Mouse (Mus musculus): ENCODE data around the gene Tank.

Gene Tank

GRCm38 (mm10) chr2:61580091-61580490, 1.7 kb downstream of the Tank start:
- DNase-seq (ENCODE audit: low read depth, low spot score), result no peak

- DNase-seq (ENCODE audit: low read depth, low spot score), result no peak
Measured at GRCm38 (mm10) chr2:61580555-61581080, 2.2 kb downstream of the Tank start.

DNA sequence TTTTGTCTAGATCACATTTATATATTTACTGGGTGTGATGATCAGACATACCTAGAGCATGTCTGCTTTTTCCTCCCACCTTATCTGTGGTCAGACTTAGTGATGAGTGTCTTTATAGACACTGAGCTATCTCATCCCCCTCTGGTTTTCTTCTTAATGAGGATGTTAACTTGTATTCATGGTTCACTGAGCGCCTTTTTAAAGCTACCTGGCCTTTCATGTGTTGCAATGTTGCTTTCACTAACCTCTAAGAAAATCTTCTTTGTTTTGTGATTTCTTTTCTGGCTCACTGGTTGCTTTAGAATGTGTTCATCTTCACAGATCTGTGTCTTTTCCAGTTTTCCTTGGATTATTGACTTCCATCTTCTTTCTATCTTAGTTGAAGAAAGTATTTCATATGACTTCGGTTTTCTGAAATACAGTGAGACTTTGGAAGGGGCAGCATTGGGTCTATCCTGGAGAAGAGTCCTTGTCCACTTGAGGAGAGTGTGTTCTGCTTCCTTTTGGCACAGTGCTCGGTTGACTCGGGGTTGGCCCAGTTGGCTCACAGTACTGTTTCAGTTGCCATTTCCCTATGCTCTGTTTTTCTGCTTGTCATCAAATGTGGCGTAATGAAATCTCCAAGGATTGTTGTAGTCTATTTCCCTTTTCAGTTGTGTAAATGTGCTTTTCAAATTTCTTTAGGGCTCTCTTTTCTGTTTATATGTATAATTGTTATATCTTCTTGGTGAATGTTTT, 4.4 kb downstream of the Tank start:
- DNase-seq (ENCODE audit: low read depth, low spot score), result no peak

DNA sequence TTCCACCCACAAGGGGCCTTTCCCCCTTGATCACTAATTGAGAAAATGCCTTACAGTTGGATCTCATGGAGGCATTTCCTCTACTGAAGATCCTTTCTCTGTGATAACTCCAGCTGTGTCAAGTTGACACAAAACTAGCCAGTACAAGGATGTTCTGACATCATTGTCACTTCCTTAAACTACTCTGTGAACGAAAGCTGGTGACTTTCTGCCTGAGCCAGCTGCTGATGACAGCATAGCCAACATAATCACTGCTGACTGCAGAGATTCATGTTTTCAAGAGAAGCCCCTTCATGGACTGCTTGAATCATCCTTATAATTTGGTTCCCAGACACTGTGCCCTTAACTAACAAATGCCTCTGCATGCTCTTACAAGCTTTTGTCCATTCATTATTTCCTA, 7.1 kb downstream of the Tank start:
- DNase-seq (ENCODE audit: low read depth, low spot score), result no peak

GRCm38 (mm10) chr2:61586166-61586565, 7.8 kb downstream of the Tank start:
- no peak for DNase-seq (ENCODE audit: low read depth, low spot score)

DNA sequence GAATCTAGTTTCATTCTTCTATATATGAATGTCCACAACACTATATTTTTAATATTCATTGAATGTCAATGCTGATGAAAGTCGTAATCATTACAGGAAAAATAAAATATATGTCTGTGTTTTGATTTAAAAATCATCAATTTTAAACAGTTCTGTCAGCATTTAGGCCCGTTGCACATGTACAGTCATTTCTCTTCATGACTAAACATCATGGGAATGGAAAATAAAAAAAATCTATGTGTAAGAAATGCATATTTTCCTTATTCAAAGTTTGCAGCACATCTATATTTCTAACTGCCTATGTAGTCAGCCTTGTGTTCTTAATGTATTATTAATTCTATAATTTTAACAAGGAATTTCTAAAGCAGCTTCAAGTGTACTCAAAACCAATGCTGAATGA, 12.4 kb downstream of the Tank start:
- DNase-seq (ENCODE audit: low read depth, low spot score), result no peak

DNA sequence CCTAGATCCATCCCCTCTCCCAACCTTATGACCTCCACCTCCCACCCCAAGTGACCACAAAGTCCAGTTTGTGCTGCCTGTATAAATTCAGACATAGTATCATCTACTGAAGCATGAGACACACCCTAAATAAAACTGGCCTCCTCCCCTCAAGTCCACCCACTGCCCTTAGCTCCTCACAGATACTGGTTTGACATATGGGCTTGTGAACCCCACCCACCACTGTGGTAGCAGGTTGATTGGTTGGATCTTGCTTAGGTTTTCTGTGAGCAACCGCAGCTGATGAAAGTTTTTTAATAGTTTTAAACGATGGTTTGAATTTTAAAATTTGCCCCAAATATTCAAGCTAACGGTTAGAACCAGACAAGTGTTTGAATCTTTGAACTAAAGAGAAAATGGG, 13.7 kb downstream of the Tank start:
- DNase-seq (ENCODE audit: low read depth, low spot score), result no peak

GRCm38 (mm10) chr2:61592699-61593029, 14.3 kb downstream of the Tank start:
- no peak for DNase-seq (ENCODE audit: low read depth, low spot score)

- DNase-seq (ENCODE audit: low read depth, low spot score), result peak; percentile 77
Measured at GRCm38 (mm10) chr2:61593030-61593811, 14.8 kb downstream of the Tank start.

- DNase-seq (ENCODE audit: low read depth, low spot score), result no peak
Measured at GRCm38 (mm10) chr2:61593871-61594304, 15.5 kb downstream of the Tank start.

- no peak for DNase-seq (ENCODE audit: low read depth, low spot score)
Measured at GRCm38 (mm10) chr2:61599730-61600129, 21.3 kb downstream of the Tank start.

- DNase-seq (ENCODE audit: low read depth, low spot score), result no peak
Measured at GRCm38 (mm10) chr2:61603461-61603860, 25.1 kb downstream of the Tank start.

DNA sequence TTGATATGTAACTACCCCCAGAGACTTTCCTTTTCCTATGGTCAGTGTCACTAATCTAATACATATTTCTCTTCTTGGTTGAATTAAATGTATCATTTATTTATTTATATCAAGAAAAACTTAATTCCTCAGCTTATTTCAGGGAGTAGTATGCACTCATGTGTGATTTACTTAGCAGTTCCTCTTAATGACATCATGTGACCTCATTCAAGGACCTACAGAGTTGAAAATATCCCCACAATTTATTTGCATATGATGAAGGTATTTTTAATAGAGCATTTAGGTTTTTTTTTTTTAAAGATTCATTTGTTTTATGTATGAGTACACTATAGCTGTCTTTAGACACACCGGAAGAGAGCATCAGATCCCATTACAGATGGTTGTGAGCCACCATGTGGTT, 28.6 kb downstream of the Tank start:
- no peak for DNase-seq (ENCODE audit: low read depth, low spot score)

- DNase-seq (ENCODE audit: low read depth, low spot score), result no peak
Measured at GRCm38 (mm10) chr2:61623996-61624395, 45.6 kb downstream of the Tank start.

- DNase-seq (ENCODE audit: low read depth, low spot score), result no peak
Measured at GRCm38 (mm10) chr2:61630864-61631555, 52.6 kb downstream of the Tank start.

DNA sequence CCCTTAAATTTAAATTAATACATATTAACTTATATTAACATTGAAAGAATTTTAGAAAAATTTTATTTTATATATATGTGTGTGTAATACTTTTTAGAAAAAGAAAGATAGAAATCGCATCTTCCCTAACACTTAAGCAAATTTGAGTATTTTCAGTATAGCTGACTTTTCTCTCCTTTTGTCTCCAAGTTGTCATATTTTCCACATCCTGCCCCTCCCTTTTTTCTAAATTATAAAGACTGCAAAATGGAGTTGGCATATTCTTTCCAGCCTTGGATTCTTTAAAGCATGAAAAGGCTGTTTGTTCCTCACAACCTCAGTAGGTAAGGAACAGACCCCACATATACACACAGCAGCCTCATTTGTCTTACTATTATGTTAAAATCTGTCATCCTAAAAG, 56.7 kb downstream of the Tank start:
- DNase-seq (ENCODE audit: low read depth, low spot score), result no peak

GRCm38 (mm10) chr2:61638182-61638581, 59.8 kb downstream of the Tank start:
- DNase-seq (ENCODE audit: low read depth, low spot score), result no peak

- DNase-seq (ENCODE audit: low read depth, low spot score), result peak; percentile 62
Measured at GRCm38 (mm10) chr2:61642452-61643368, 64.3 kb downstream of the Tank start.

DNA sequence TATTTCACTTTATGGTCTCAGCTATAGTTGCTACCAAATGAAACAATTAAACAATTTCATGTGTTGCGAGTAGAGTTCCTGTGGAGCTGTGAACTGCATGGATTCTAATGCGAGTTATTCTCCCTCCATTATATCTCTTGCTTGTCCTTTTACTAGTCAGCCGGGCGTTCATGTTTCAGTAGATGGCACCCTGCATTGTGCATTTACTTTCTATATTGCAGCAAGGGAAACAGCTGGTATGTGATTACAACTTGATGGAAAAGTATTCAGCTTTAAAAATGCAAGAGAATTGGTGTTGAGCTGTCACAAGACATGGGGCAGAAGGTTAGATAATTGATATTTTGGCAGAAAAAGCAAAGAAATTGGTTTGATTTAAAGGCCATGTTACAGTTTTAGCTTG, 72.8 kb downstream of the Tank start:
- DNase-seq (ENCODE audit: low read depth, low spot score), result no peak

GRCm38 (mm10) chr2:61651640-61652039, 73.3 kb downstream of the Tank start:
- DNase-seq (ENCODE audit: low read depth, low spot score), result no peak

GRCm38 (mm10) chr2:61655046-61655381, 76.6 kb downstream of the Tank start:
- no peak for DNase-seq (ENCODE audit: low read depth, low spot score)
